Mouse (Mus musculus) limb, embryonic 11.5 days (tissue): ENCODE measurements at regions not wholly inside any gene's neighbourhood (a gene's known extent, or its start where the extent isn't known, plus 50 kb on each side); places are given as distances from the start of the nearest gene placed in this dataset.

Experiments used
- ATAC-seq: fragments of 200-750 bp; cut with Nextera tagmentation; 2 replicates; pipeline ENCODE4 v1.8.0; 2017; ENCODE audit warnings: low read depth; ENCODE audit not compliant: insufficient number of reproducible peaks, low FRiP score, low TSS enrichment
- DNase-seq: peaks from one replicate; pipeline ENCODE4 v3.0.0-alpha.2; 2015; ENCODE audit warnings: low spot score
- H3K27ac ChIP-seq: fragments of 300-500 bp; sonication (generic); replicated peaks from 2 replicates; pipeline ENCODE4 v1.5.1; 2014; ENCODE audit warnings: low read depth, mild to moderate bottlenecking, low read length
- H3K27me3 ChIP-seq: fragments of 300-500 bp; sonication (generic); 2 replicates; pipeline ENCODE4 v1.6.1; 2014; ENCODE audit warnings: mild to moderate bottlenecking, low read length, mixed read lengths; ENCODE audit not compliant: control insufficient read depth, insufficient read depth
- H3K36me3 ChIP-seq: fragments of 300-500 bp; sonication (generic); 2 replicates; pipeline ENCODE4 v1.6.1; 2014; ENCODE audit warnings: mild to moderate bottlenecking, low read length, moderate library complexity, mixed read lengths; ENCODE audit not compliant: control insufficient read depth, insufficient read depth
- H3K4me1 ChIP-seq: fragments of 300-500 bp; sonication (generic); 2 replicates; pipeline ENCODE4 v1.6.1; 2014; ENCODE audit warnings: low read length, mixed read lengths; ENCODE audit not compliant: control insufficient read depth, insufficient read depth
- H3K4me2 ChIP-seq: fragments of 300-500 bp; sonication (generic); 2 replicates; pipeline ENCODE4 v1.6.1; 2014; ENCODE audit warnings: low read depth, mild to moderate bottlenecking, moderate library complexity; ENCODE audit not compliant: severe bottlenecking
- H3K4me3 ChIP-seq: fragments of 300-500 bp; sonication (generic); 2 replicates; pipeline ENCODE4 v1.5.1; 2014; ENCODE audit warnings: low read depth, low read length
- H3K9ac ChIP-seq: fragments of 300-500 bp; sonication (generic); 2 replicates; pipeline ENCODE4 v1.6.1; 2014; ENCODE audit warnings: mild to moderate bottlenecking, low read length
- H3K9me3 ChIP-seq: fragments of 300-500 bp; sonication (generic); 2 replicates; pipeline ENCODE4 v1.6.1; 2016; ENCODE audit warnings: low read length; ENCODE audit not compliant: control insufficient read depth
- WGBS: fragments of 180-500 bp; shearing (Covaris S2); extraction: QIAGEN DNeasy Blood & Tissue Kit; methylation state at CpG from one replicate; pipeline ENCODE4 v1.1.7; 2014; 5-methylcytosine and 5-hydroxymethylcytosine counted together

DNA sequence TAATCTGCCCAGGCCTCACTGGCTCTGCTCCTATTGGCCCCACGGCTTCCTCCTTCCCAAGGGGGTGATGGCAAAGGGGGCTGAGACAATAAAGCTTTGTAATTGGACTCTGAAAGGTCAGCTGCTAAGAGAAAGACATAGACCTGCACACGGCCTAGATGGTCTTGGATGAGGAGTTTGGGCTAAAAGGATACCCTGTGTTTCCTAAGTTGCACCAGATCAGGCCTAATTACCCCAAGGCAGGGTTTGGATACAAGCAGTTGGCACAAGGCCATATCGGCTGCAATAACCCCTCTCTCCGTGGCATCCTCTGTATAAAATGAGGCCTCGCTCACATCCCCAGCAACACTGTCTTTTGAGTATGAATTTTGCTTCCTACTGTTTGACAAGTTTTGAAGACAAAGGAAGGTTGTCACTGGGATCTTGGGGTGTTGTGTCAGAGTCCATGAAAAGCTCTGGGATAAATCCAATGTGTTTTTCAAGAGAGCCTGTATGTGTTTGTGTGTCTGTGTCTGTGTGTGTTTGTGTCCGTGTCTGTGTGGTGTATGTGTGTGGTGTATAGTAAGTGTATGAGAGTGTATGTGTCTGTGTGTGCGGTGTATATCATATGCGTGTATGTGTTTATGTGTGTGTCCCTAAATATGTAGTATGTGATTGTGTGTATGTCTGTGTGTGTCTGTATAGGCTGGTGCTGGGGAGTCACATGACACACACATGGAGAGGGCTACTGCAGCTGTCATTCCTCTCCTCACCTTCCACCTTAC lies 242.5 kb downstream of the Ppp4r2 start:
- Histone ChIP-seq H3K27me3 (no peaks in the 10 kb centered on the region), H3K4me3 (no peak overlapping the region), H3K36me3 (no peaks in the 10 kb centered on the region), H3K27ac (no peak overlapping the region), H3K4me2 (no peak overlapping the region), H3K4me1 (no peaks in the 10 kb centered on the region), H3K9ac (no peak overlapping the region), H3K9me3 (no peaks in the 10 kb centered on the region)
- 76% methylated on average over 8 of the region's 8 CpGs for WGBS
- no peak for ATAC-seq
- no peak for DNase-seq

GRCm38 (mm10) chr6:101078294-101078693 lies 244.9 kb downstream of the Ppp4r2 start:
- Histone ChIP-seq H3K4me3 (no peak overlapping the region), H3K36me3 (no peaks in the 10 kb centered on the region), H3K9me3 (no peaks in the 10 kb centered on the region), H3K27ac (no peak overlapping the region), H3K27me3 (no peaks in the 10 kb centered on the region), H3K9ac (no peak overlapping the region), H3K4me1 (no peaks in the 10 kb centered on the region), H3K4me2 (no peak overlapping the region)
- ATAC-seq (no peak), DNase-seq (no peak)
- 79% methylated on average over 5 of the region's 5 CpGs for WGBS

- H3K36me3 ChIP-seq = no peaks in the 10 kb centered on the region
These were observed 250.3 kb downstream of the Ppp4r2 start for GRCm38 (mm10) chr6:101083676-101084075.

DNA sequence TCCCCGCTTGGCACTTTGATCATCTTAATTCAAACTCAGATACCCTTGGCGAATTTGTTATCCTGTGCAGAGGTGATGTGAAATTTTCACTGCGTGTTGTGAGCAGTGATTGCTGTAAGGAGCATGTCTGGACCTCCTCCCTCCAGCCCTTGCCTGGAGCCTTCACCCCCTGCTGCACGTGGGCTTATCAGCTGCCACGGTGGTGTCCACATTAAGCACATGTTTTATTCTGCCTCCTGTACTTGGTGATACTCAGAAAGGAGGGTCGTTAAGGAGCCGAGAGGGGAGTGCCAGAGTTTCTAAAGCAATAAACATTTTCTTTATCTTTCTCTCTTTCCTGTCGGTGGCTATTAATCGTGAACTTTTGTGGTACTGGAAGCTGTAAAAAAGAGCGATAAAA lies 258.8 kb downstream of the Ppp4r2 start:
- H3K4me3 ChIP-seq = no peak overlapping the region
- H3K9ac ChIP-seq = no peak overlapping the region
- H3K27me3 ChIP-seq = no peaks in the 10 kb centered on the region
- H3K4me2 ChIP-seq = no peak overlapping the region
- 22% methylated on average over 10 of the region's 10 CpGs for WGBS
- H3K4me1 ChIP-seq = peaks cover 3% of the 10 kb centered on the region; the same call in 1 of the 2 replicates
- DNase-seq = no peak
- H3K36me3 ChIP-seq = no peaks in the 10 kb centered on the region
- ATAC-seq = no peak
- H3K9me3 ChIP-seq = no peaks in the 10 kb centered on the region
- no peak overlapping the region for H3K27ac ChIP-seq

More at GRCm38 (mm10) chr6:101083676-101084075, 250.3 kb downstream of the Ppp4r2 start:
- DNase-seq = no peak
- WGBS = 62% methylated on average over 7 of the region's 7 CpGs
- no peaks in the 10 kb centered on the region for H3K4me1 ChIP-seq
- no peaks in the 10 kb centered on the region for H3K27me3 ChIP-seq
- no peak for ATAC-seq
- H3K9ac ChIP-seq = no peak overlapping the region
- no peak overlapping the region for H3K4me2 ChIP-seq
- H3K27ac ChIP-seq = no peak overlapping the region
- H3K9me3 ChIP-seq = no peaks in the 10 kb centered on the region
- no peak overlapping the region for H3K4me3 ChIP-seq
